Mouse (Mus musculus) lung, embryonic 15.5 days (tissue): ENCODE data around the gene Tbc1d1. TPM values are rescaled to one million over a fixed set of nuclear protein-coding genes. Genes with fewer than 3 reads are reported as not detected.
A peak's percentile ranks its signal among the peaks of the same experiment; 100 is the strongest.

Source experiments
- ATAC-seq: fragments of 200-750 bp; cut with Nextera tagmentation; 2 replicates; pipeline ENCODE4 v1.8.0; 2017; ENCODE audit warnings: moderate number of reproducible peaks, borderline replicate concordance; ENCODE audit not compliant: low FRiP score, low TSS enrichment; ENCODE audit errors: extremely low read depth
- H3K27ac ChIP-seq: fragments of 300-500 bp; sonication (generic); 2 replicates; pipeline ENCODE4 v1.5.1; 2015; ENCODE audit warnings: moderate library complexity, mild to moderate bottlenecking, inconsistent platforms
- H3K27me3 ChIP-seq: fragments of 300-500 bp; sonication (generic); 2 replicates; pipeline ENCODE4 v1.6.1; 2015; ENCODE audit warnings: inconsistent platforms
- H3K36me3 ChIP-seq: fragments of 300-500 bp; sonication (generic); 2 replicates; pipeline ENCODE4 v1.6.1; 2015; ENCODE audit warnings: inconsistent platforms
- H3K4me1 ChIP-seq: fragments of 300-500 bp; sonication (generic); 2 replicates; pipeline ENCODE4 v1.6.1; 2015; ENCODE audit warnings: inconsistent platforms
- H3K4me2 ChIP-seq: fragments of 300-500 bp; sonication (generic); 2 replicates; pipeline ENCODE4 v1.6.1; 2015; ENCODE audit warnings: inconsistent platforms, mild to moderate bottlenecking, moderate library complexity
- H3K4me3 ChIP-seq: fragments of 300-500 bp; sonication (generic); 2 replicates; pipeline ENCODE4 v1.5.1; 2015; ENCODE audit warnings: mild to moderate bottlenecking, inconsistent platforms
- H3K9ac ChIP-seq: fragments of 300-500 bp; sonication (generic); 2 replicates; pipeline ENCODE4 v1.6.1; 2015; ENCODE audit warnings: inconsistent platforms
- H3K9me3 ChIP-seq: fragments of 300-500 bp; sonication (generic); 2 replicates; pipeline ENCODE4 v1.6.1; 2016; ENCODE audit warnings: inconsistent platforms
- WGBS: fragments of 180-500 bp; shearing (Covaris S2); methylation state at CpG from one replicate; pipeline ENCODE4 v1.1.7; 2015; 5-methylcytosine and 5-hydroxymethylcytosine counted together
- polyA plus RNA-seq: library from polyadenylated mRNA; unstranded; fragments of >200 nt; fragmentation: Nextera tagmentation; extraction: Ambion mirVana; gene quantifications from 2 replicates; pipeline ENCODE4 v1.2.1, GENCODE M21; 2015

Gene Tbc1d1
- polyA plus RNA-seq, 1 experiment from 2014 or later = 39.8 TPM

- peak overlapping the region; percentile 92 for H3K4me2 ChIP-seq
- peak overlapping the region; percentile 70 for H3K9ac ChIP-seq
- 1% methylated on average over 41 of the region's 48 CpGs for WGBS
- H3K4me3 ChIP-seq = peak overlapping the region; percentile 75
- H3K27ac ChIP-seq = peak overlapping the region; percentile 80
- no peaks in the 10 kb centered on the region for H3K9me3 ChIP-seq
- H3K36me3 ChIP-seq = no peaks in the 10 kb centered on the region
- peaks cover 25% of the 10 kb centered on the region for H3K4me1 ChIP-seq
- peak; percentile 96 for ATAC-seq
- no peaks in the 10 kb centered on the region for H3K27me3 ChIP-seq
These were observed 74.0 kb downstream of the Tbc1d1 start for GRCm38 (mm10) chr5:64230061-64230466.

- Histone ChIP-seq H3K4me3 (peak overlapping the region; percentile 75), H3K4me1 (peaks cover 30% of the 10 kb centered on the region), H3K9me3 (no peaks in the 10 kb centered on the region), H3K27ac (peak overlapping the region; percentile 80), H3K36me3 (no peaks in the 10 kb centered on the region), H3K4me2 (peak overlapping the region; percentile 92), H3K27me3 (no peaks in the 10 kb centered on the region), H3K9ac (peak overlapping the region; percentile 70)
- ATAC-seq = peak; percentile 51
- WGBS = 1% methylated on average over 24 of the region's 33 CpGs
These were observed 74.5 kb downstream of the Tbc1d1 start for GRCm38 (mm10) chr5:64230507-64231041.

GRCm38 (mm10) chr5:64232872-64233271 is 76.8 kb downstream of the Tbc1d1 start:
- Histone ChIP-seq H3K4me1 (peaks cover 42% of the 10 kb centered on the region), H3K9me3 (no peaks in the 10 kb centered on the region)

GRCm38 (mm10) chr5:64234269-64234985 is 78.3 kb downstream of the Tbc1d1 start:
- Histone ChIP-seq H3K4me3 (no peak overlapping the region), H3K9me3 (no peaks in the 10 kb centered on the region), H3K4me2 (no peak overlapping the region), H3K27ac (peak overlapping the region; percentile 39; the same call in 1 of the 2 replicates), H3K36me3 (no peaks in the 10 kb centered on the region), H3K4me1 (peaks cover 41% of the 10 kb centered on the region), H3K27me3 (no peaks in the 10 kb centered on the region), H3K9ac (no peak overlapping the region)
- no peak for ATAC-seq
- WGBS = 44% methylated on average over 8 of the region's 8 CpGs

More at GRCm38 (mm10) chr5:64232872-64233271, 76.8 kb downstream of the Tbc1d1 start:
- Histone ChIP-seq H3K4me2 (no peak overlapping the region), H3K9ac (no peak overlapping the region), H3K36me3 (no peaks in the 10 kb centered on the region), H3K27ac (no peak overlapping the region), H3K27me3 (no peaks in the 10 kb centered on the region), H3K4me3 (no peak overlapping the region)
- ATAC-seq = no peak
- 72% methylated on average over 9 of the region's 9 CpGs for WGBS

GRCm38 (mm10) chr5:64235250-64235649 is 79.1 kb downstream of the Tbc1d1 start:
- no peak overlapping the region for H3K4me3 ChIP-seq
- no peak overlapping the region for H3K9ac ChIP-seq
- peaks cover 44% of the 10 kb centered on the region for H3K4me1 ChIP-seq
- no peak overlapping the region for H3K27ac ChIP-seq
- no peaks in the 10 kb centered on the region for H3K36me3 ChIP-seq
- no peak overlapping the region for H3K4me2 ChIP-seq
- no peak for ATAC-seq
- H3K9me3 ChIP-seq = no peaks in the 10 kb centered on the region
- 73% methylated on average over 3 of the region's 3 CpGs for WGBS
- H3K27me3 ChIP-seq = no peaks in the 10 kb centered on the region

- no peaks in the 10 kb centered on the region for H3K9me3 ChIP-seq
- H3K36me3 ChIP-seq = no peaks in the 10 kb centered on the region
- no peak overlapping the region for H3K9ac ChIP-seq
- no peak overlapping the region for H3K4me3 ChIP-seq
- 35% methylated on average over 7 of the region's 7 CpGs for WGBS
- no peaks in the 10 kb centered on the region for H3K27me3 ChIP-seq
- peak overlapping the region; percentile 52; the same call in 1 of the 2 replicates for H3K27ac ChIP-seq
- ATAC-seq = peak; percentile 61; the same call in 1 of the 2 replicates
- H3K4me1 ChIP-seq = peaks cover 47% of the 10 kb centered on the region
- H3K4me2 ChIP-seq = no peak overlapping the region
These were observed 80.5 kb downstream of the Tbc1d1 start for GRCm38 (mm10) chr5:64236561-64236960.

- 56% methylated on average over 1 of the region's 1 CpGs for WGBS
- Histone ChIP-seq H3K27me3 (no peaks in the 10 kb centered on the region), H3K4me3 (no peak overlapping the region), H3K4me1 (peaks cover 48% of the 10 kb centered on the region), H3K27ac (no peak overlapping the region), H3K9me3 (no peaks in the 10 kb centered on the region), H3K9ac (no peak overlapping the region), H3K4me2 (no peak overlapping the region), H3K36me3 (no peaks in the 10 kb centered on the region)
- ATAC-seq = no peak
These were observed 81.2 kb downstream of the Tbc1d1 start for GRCm38 (mm10) chr5:64237263-64237662.

- Histone ChIP-seq H3K4me3 (no peak overlapping the region), H3K4me2 (no peak overlapping the region), H3K36me3 (no peaks in the 10 kb centered on the region), H3K4me1 (peaks cover 52% of the 10 kb centered on the region), H3K9ac (no peak overlapping the region), H3K9me3 (no peaks in the 10 kb centered on the region), H3K27me3 (no peaks in the 10 kb centered on the region), H3K27ac (no peak overlapping the region)
- WGBS = 65% methylated on average over 3 of the region's 3 CpGs
- ATAC-seq = no peak
These were observed 81.6 kb downstream of the Tbc1d1 start for GRCm38 (mm10) chr5:64237693-64238092.

- H3K36me3 ChIP-seq = no peaks in the 10 kb centered on the region
- 70% methylated on average over 3 of the region's 3 CpGs for WGBS
- H3K9ac ChIP-seq = no peak overlapping the region
- H3K27me3 ChIP-seq = no peaks in the 10 kb centered on the region
- ATAC-seq = no peak
- no peaks in the 10 kb centered on the region for H3K9me3 ChIP-seq
- H3K27ac ChIP-seq = no peak overlapping the region
- H3K4me3 ChIP-seq = no peak overlapping the region
- peaks cover 65% of the 10 kb centered on the region for H3K4me1 ChIP-seq
- no peak overlapping the region for H3K4me2 ChIP-seq
These were observed 83.0 kb downstream of the Tbc1d1 start for GRCm38 (mm10) chr5:64238894-64239652.

- Histone ChIP-seq H3K36me3 (no peaks in the 10 kb centered on the region), H3K4me2 (no peak overlapping the region), H3K9me3 (no peaks in the 10 kb centered on the region), H3K4me1 (peaks cover 57% of the 10 kb centered on the region), H3K27me3 (no peaks in the 10 kb centered on the region), H3K4me3 (no peak overlapping the region), H3K27ac (0 out of 2 replicates have a peak overlapping the region, but pooled peaks have one; percentile 3), H3K9ac (no peak overlapping the region)
- no peak for ATAC-seq
- 36% methylated on average over 13 of the region's 13 CpGs for WGBS
These were observed 85.0 kb downstream of the Tbc1d1 start for GRCm38 (mm10) chr5:64240941-64241682.

GRCm38 (mm10) chr5:64241867-64242266 is 85.8 kb downstream of the Tbc1d1 start:
- WGBS = 88% methylated on average over 8 of the region's 8 CpGs
- Histone ChIP-seq H3K27ac (0 out of 2 replicates have a peak overlapping the region, but pooled peaks have one; percentile 8), H3K4me1 (peaks cover 52% of the 10 kb centered on the region)

More at GRCm38 (mm10) chr5:64241867-64242266, 85.8 kb downstream of the Tbc1d1 start:
- Histone ChIP-seq H3K36me3 (no peaks in the 10 kb centered on the region), H3K27me3 (no peaks in the 10 kb centered on the region), H3K4me3 (no peak overlapping the region), H3K9ac (no peak overlapping the region), H3K4me2 (no peak overlapping the region), H3K9me3 (no peaks in the 10 kb centered on the region)
- ATAC-seq = no peak
